In the genomic region with DNA sequence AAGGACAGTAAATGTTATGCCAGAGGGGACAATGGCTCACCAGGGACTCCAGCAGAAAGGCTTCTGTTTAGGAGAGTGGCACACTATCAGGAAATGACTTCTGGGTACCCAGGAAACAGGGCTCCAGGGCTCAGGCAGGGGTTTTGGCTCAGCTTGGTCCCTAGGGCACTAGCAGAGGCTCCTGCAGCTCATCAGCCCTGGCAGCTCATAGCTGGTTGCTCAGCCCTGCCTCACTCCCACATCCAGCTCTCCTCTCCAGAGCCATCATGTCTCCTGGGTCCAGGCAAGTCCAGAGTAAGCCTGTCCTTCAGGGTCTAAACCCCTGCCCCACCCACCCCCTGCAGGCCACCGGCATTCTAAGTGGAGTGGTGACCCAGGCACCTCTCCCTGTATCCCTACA, we compare ENCODE assay signal across 31 mouse cellular contexts. TPM values are rescaled to one million over a fixed set of nuclear protein-coding genes. Genes with fewer than 3 reads are reported as not detected.
"Had no signal": no experiment of that assay in that cellular context is flagged by ENCODE, and none has a peak within 500 bp of the region (broad histone marks: within the 10 kb centered on the region; RNA-seq: fewer than 3 reads in every experiment).

No protein-coding gene starts in this region.

- H3K4me2 ChIP-seq: heart, embryonic 11.5 days; heart, embryonic 12.5 days; heart, embryonic 13.5 days; heart, embryonic 15.5 days; hindbrain, embryonic 12.5 days; hindbrain, embryonic 13.5 days; hindbrain, embryonic 14.5 days; hindbrain, embryonic 15.5 days; intestine, embryonic 15.5 days; kidney, embryonic 15.5 days had no signal

- DNase-seq: heart, postnatal 10 days; heart, postnatal 14 days; heart, postnatal 36 days; heart, postnatal 4 days; kidney, adult 11 months; kidney, adult 18-20 months; kidney, adult 2 months; kidney, adult 8-10 months; kidney, adult 9 months; kidney, postnatal 10 days; kidney, postnatal 14 days; kidney, postnatal 36 days; kidney, postnatal 4 days; layer of hippocampus, adult 9-11 months; layer of hippocampus, postnatal 36 days had no signal

- H3K36me3 ChIP-seq: heart, embryonic 10.5 days; heart, embryonic 12.5 days; heart, embryonic 15.5 days; hindbrain, embryonic 12.5 days; hindbrain, embryonic 13.5 days; hindbrain, embryonic 15.5 days; intestine, embryonic 15.5 days; kidney, embryonic 15.5 days had no signal

- H3K4me1 ChIP-seq: heart, embryonic 12.5 days; heart, embryonic 13.5 days; hindbrain, embryonic 12.5 days; hindbrain, embryonic 13.5 days; hindbrain, embryonic 15.5 days; intestine, embryonic 15.5 days; kidney, embryonic 15.5 days had no signal

- H3K9me3 ChIP-seq: heart, embryonic 10.5 days; heart, embryonic 12.5 days; heart, embryonic 13.5 days; heart, embryonic 15.5 days; hindbrain, embryonic 12.5 days; hindbrain, embryonic 13.5 days; hindbrain, embryonic 15.5 days; intestine, embryonic 15.5 days; kidney, embryonic 15.5 days had no signal

- H3K4me3 ChIP-seq: heart, embryonic 10.5 days; heart, embryonic 12.5 days; heart, embryonic 13.5 days; heart, embryonic 15.5 days; hindbrain, embryonic 12.5 days; hindbrain, embryonic 13.5 days; hindbrain, embryonic 15.5 days; intestine, embryonic 15.5 days; kidney, embryonic 15.5 days; layer of hippocampus, adult 2 months; left cerebral cortex, adult 2 months had no signal

- H3K27me3 ChIP-seq: heart, embryonic 12.5 days; hindbrain, embryonic 13.5 days; hindbrain, embryonic 15.5 days; intestine, embryonic 15.5 days; kidney, embryonic 15.5 days had no signal

- H3K27ac ChIP-seq: heart, embryonic 13.5 days; heart, embryonic 15.5 days; hindbrain, embryonic 12.5 days; hindbrain, embryonic 13.5 days; hindbrain, embryonic 14.5 days; hindbrain, embryonic 15.5 days; hindbrain, postnatal 0 days; intestine, embryonic 15.5 days; kidney, embryonic 15.5 days; kidney, postnatal 0 days; layer of hippocampus, adult 2 months; left cerebral cortex, adult 2 months had no signal

RNA-seq across cellular contexts. Expression of a gene that starts 28.1 kb away (rescaled TPM):
- polyA plus RNA-seq: inflammation-experienced regulatory T-cells, adult 6 months had no signal
